Mouse (Mus musculus): Measurements from ENCODE around the gene Sdhaf2.
A peak's percentile ranks its signal among the peaks of the same experiment; 100 is the strongest.

DNA sequence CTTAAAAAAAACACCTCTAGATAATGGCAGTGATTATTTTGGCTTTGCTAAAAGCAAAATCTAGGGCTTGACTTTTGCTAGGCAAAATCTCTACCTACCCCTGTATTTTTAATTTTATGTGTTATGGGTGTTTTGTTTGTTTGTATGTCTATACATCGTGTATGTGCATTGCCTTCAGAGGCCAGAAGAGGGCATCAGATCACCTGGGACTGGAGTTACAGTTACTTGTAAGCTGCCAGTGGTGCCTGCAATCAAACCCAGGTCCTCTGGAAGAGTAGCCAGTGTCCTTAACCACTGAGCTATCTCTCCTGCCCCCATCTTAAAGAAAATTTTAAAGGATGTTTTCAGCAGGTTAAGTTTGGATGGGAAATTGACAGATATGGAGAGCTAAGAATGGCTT is 4.1 kb upstream of the Sdhaf2 start:
- peak; percentile 35 for TF ChIP-seq CTCF (conservative IDR thresholded peaks at IDR 0.05; ENCODE audit: low read length)
- TF ChIP-seq POU5F1 (IDR thresholded peaks at IDR 0.05; ENCODE audit: borderline replicate concordance, low read length) = no peak
